Mouse (Mus musculus) forebrain, embryonic 11.5 days (tissue): ENCODE results near the gene Epas1. TPM values are rescaled to one million over a fixed set of nuclear protein-coding genes. Genes with fewer than 3 reads are reported as not detected.

Source experiments
- ATAC-seq: fragments of 200-750 bp; cut with Nextera tagmentation; replicated peaks from 2 replicates; pipeline ENCODE4 v1.8.0; 2017; ENCODE audit warnings: moderate TSS enrichment; ENCODE audit not compliant: low FRiP score
- DNase-seq: peaks from one replicate; pipeline ENCODE4 v3.0.0-alpha.2; 2017; ENCODE audit warnings: low spot score
- H3K27ac ChIP-seq: fragments of 300-500 bp; sonication (generic); 2 replicates; pipeline ENCODE4 v1.5.1; 2014; ENCODE audit warnings: low read depth, low read length
- H3K27me3 ChIP-seq: fragments of 300-500 bp; sonication (generic); 2 replicates; pipeline ENCODE4 v1.6.1; 2014; ENCODE audit warnings: mild to moderate bottlenecking, low read length, mixed read lengths; ENCODE audit not compliant: control insufficient read depth, insufficient read depth
- H3K36me3 ChIP-seq: fragments of 300-500 bp; sonication (generic); 2 replicates; pipeline ENCODE4 v1.6.1; 2014; ENCODE audit warnings: mild to moderate bottlenecking, low read length, moderate library complexity, mixed read lengths; ENCODE audit not compliant: control insufficient read depth, insufficient read depth
- H3K4me1 ChIP-seq: fragments of 300-500 bp; sonication (generic); replicated peaks from 2 replicates; pipeline ENCODE4 v1.6.1; 2014; ENCODE audit warnings: low read length, mixed read lengths; ENCODE audit not compliant: control insufficient read depth, insufficient read depth
- H3K4me2 ChIP-seq: fragments of 300-500 bp; sonication (generic); 2 replicates; pipeline ENCODE4 v1.6.1; 2014; ENCODE audit warnings: low read depth, mild to moderate bottlenecking, low read length, moderate library complexity, mixed read lengths; ENCODE audit not compliant: severe bottlenecking
- H3K4me3 ChIP-seq: fragments of 300-500 bp; sonication (generic); 2 replicates; pipeline ENCODE4 v1.5.1; 2014; ENCODE audit warnings: low read depth, low read length
- H3K9ac ChIP-seq: fragments of 300-500 bp; sonication (generic); 2 replicates; pipeline ENCODE4 v1.6.1; 2014; ENCODE audit warnings: low read length
- H3K9me3 ChIP-seq: fragments of 300-500 bp; sonication (generic); 2 replicates; pipeline ENCODE4 v1.6.1; 2016; ENCODE audit warnings: low read length, mixed read lengths; ENCODE audit not compliant: control insufficient read depth
- WGBS: fragments of 180-500 bp; shearing (Covaris S2); extraction: QIAGEN DNeasy Blood & Tissue Kit; methylation state at CpG from one replicate; pipeline ENCODE4 v1.1.7; 2014; 5-methylcytosine and 5-hydroxymethylcytosine counted together
- polyA plus RNA-seq: library from polyadenylated mRNA; unstranded; fragments of >200 nt; fragmentation: Nextera tagmentation; extraction: Ambion mirVana; gene quantifications from 2 replicates; pipeline ENCODE4 v1.2.1, GENCODE M21; 2014

Epas1 gene
- polyA plus RNA-seq, 1 experiment from 2014 or later, result 6.9 TPM

- 82% methylated on average over 7 of the region's 7 CpGs for WGBS
- no peaks in the 10 kb centered on the region for H3K9me3 ChIP-seq
- H3K4me3 ChIP-seq, result no peak overlapping the region
- H3K9ac ChIP-seq, result no peak overlapping the region
- no peak for ATAC-seq
- no peaks in the 10 kb centered on the region for H3K27me3 ChIP-seq
- H3K4me1 ChIP-seq, result no peaks in the 10 kb centered on the region
- no peak for DNase-seq
- H3K27ac ChIP-seq, result no peak overlapping the region
- no peak overlapping the region for H3K4me2 ChIP-seq
- H3K36me3 ChIP-seq, result no peaks in the 10 kb centered on the region
Measured at GRCm38 (mm10) chr17:86726480-86726879, 27.0 kb upstream of the Epas1 start.

GRCm38 (mm10) chr17:86727031-86727430 lies 26.5 kb upstream of the Epas1 start:
- no peak for DNase-seq
- Histone ChIP-seq H3K27ac (no peak overlapping the region), H3K9me3 (no peaks in the 10 kb centered on the region), H3K27me3 (no peaks in the 10 kb centered on the region), H3K9ac (no peak overlapping the region), H3K4me3 (no peak overlapping the region), H3K36me3 (no peaks in the 10 kb centered on the region), H3K4me1 (peaks cover 1% of the 10 kb centered on the region; the same call in 1 of the 2 replicates), H3K4me2 (no peak overlapping the region)
- 88% methylated on average over 7 of the region's 7 CpGs for WGBS
- no peak for ATAC-seq

- H3K4me3 ChIP-seq, result no peak overlapping the region
- H3K9me3 ChIP-seq, result no peaks in the 10 kb centered on the region
- WGBS, result 89% methylated on average over 6 of the region's 6 CpGs
- no peak for DNase-seq
- H3K27ac ChIP-seq, result no peak overlapping the region
- no peak overlapping the region for H3K4me2 ChIP-seq
- H3K4me1 ChIP-seq, result peaks cover 3% of the 10 kb centered on the region; the same call in 1 of the 2 replicates
- no peak for ATAC-seq
- H3K27me3 ChIP-seq, result no peaks in the 10 kb centered on the region
- H3K9ac ChIP-seq, result no peak overlapping the region
- H3K36me3 ChIP-seq, result no peaks in the 10 kb centered on the region
Measured at GRCm38 (mm10) chr17:86731273-86731672, 22.2 kb upstream of the Epas1 start.

- no peaks in the 10 kb centered on the region for H3K9me3 ChIP-seq
- H3K4me2 ChIP-seq, result 0 out of 2 replicates have a peak overlapping the region, but pooled peaks have one; percentile 15
Measured at GRCm38 (mm10) chr17:86732024-86732423, 21.5 kb upstream of the Epas1 start.

GRCm38 (mm10) chr17:86732522-86732921 lies 21.0 kb upstream of the Epas1 start:
- Histone ChIP-seq H3K36me3 (no peaks in the 10 kb centered on the region), H3K4me2 (no peak overlapping the region), H3K9me3 (no peaks in the 10 kb centered on the region), H3K9ac (no peak overlapping the region), H3K27ac (no peak overlapping the region), H3K4me1 (peaks cover 3% of the 10 kb centered on the region; the same call in 1 of the 2 replicates), H3K27me3 (no peaks in the 10 kb centered on the region), H3K4me3 (no peak overlapping the region)
- 74% methylated on average over 1 of the region's 1 CpGs for WGBS
- ATAC-seq (0 out of 2 replicates have a peak, but pooled peaks have one; percentile 12), DNase-seq (no peak)

More at GRCm38 (mm10) chr17:86732024-86732423, 21.5 kb upstream of the Epas1 start:
- Histone ChIP-seq H3K27me3 (no peaks in the 10 kb centered on the region), H3K27ac (no peak overlapping the region), H3K36me3 (no peaks in the 10 kb centered on the region), H3K9ac (peak overlapping the region; percentile 27), H3K4me1 (peaks cover 3% of the 10 kb centered on the region; the same call in 1 of the 2 replicates), H3K4me3 (no peak overlapping the region)
- ATAC-seq (0 out of 2 replicates have a peak, but pooled peaks have one; percentile 49), DNase-seq (peak; percentile 73)
- WGBS, result 7% methylated on average over 11 of the region's 11 CpGs

- DNase-seq (no peak), ATAC-seq (no peak)
- no peaks in the 10 kb centered on the region for H3K9me3 ChIP-seq
- peaks cover 3% of the 10 kb centered on the region; the same call in 1 of the 2 replicates for H3K4me1 ChIP-seq
- no peaks in the 10 kb centered on the region for H3K27me3 ChIP-seq
- no peak overlapping the region for H3K9ac ChIP-seq
- H3K36me3 ChIP-seq, result no peaks in the 10 kb centered on the region
- no peak overlapping the region for H3K27ac ChIP-seq
- H3K4me3 ChIP-seq, result no peak overlapping the region
- 82% methylated on average over 4 of the region's 4 CpGs for WGBS
- H3K4me2 ChIP-seq, result no peak overlapping the region
Measured at GRCm38 (mm10) chr17:86733644-86734043, 19.9 kb upstream of the Epas1 start.

- H3K27me3 ChIP-seq, result no peaks in the 10 kb centered on the region
Measured at GRCm38 (mm10) chr17:86738477-86738876, 15.0 kb upstream of the Epas1 start.

GRCm38 (mm10) chr17:86743351-86743941 lies 10.1 kb upstream of the Epas1 start:
- H3K9me3 ChIP-seq, result no peaks in the 10 kb centered on the region
- DNase-seq, result no peak
- no peak overlapping the region for H3K4me2 ChIP-seq
- ATAC-seq, result no peak
- H3K4me1 ChIP-seq, result no peaks in the 10 kb centered on the region
- H3K27me3 ChIP-seq, result no peaks in the 10 kb centered on the region
- 89% methylated on average over 7 of the region's 7 CpGs for WGBS
- H3K4me3 ChIP-seq, result no peak overlapping the region
- no peak overlapping the region for H3K9ac ChIP-seq
- H3K36me3 ChIP-seq, result no peaks in the 10 kb centered on the region
- H3K27ac ChIP-seq, result no peak overlapping the region

More at GRCm38 (mm10) chr17:86738477-86738876, 15.0 kb upstream of the Epas1 start:
- ATAC-seq (no peak), DNase-seq (no peak)
- Histone ChIP-seq H3K4me3 (no peak overlapping the region), H3K4me2 (no peak overlapping the region), H3K4me1 (no peaks in the 10 kb centered on the region), H3K36me3 (no peaks in the 10 kb centered on the region), H3K9ac (no peak overlapping the region), H3K27ac (no peak overlapping the region), H3K9me3 (no peaks in the 10 kb centered on the region)
- WGBS, result 85% methylated on average over 6 of the region's 6 CpGs

GRCm38 (mm10) chr17:86744943-86745342 lies 8.6 kb upstream of the Epas1 start:
- Histone ChIP-seq H3K4me2 (no peak overlapping the region), H3K36me3 (no peaks in the 10 kb centered on the region), H3K9ac (no peak overlapping the region), H3K27ac (no peak overlapping the region), H3K9me3 (no peaks in the 10 kb centered on the region), H3K27me3 (no peaks in the 10 kb centered on the region), H3K4me1 (no peaks in the 10 kb centered on the region), H3K4me3 (no peak overlapping the region)
- no peak for DNase-seq
- WGBS, result 27% methylated on average over 6 of the region's 6 CpGs
- no peak for ATAC-seq
